Mouse (Mus musculus) embryonic facial prominence, embryonic 12.5 days (tissue): ENCODE measurements around the gene Spred3. TPM values are rescaled to one million over a fixed set of nuclear protein-coding genes. Genes with fewer than 3 reads are reported as not detected.

Experiments used
- ATAC-seq: fragments of 200-750 bp; cut with Nextera tagmentation; 2 replicates; pipeline ENCODE4 v1.8.0; 2017; ENCODE audit not compliant: insufficient number of reproducible peaks, insufficient read depth, low FRiP score, low TSS enrichment
- H3K27ac ChIP-seq: fragments of 300-500 bp; sonication (generic); 2 replicates; pipeline ENCODE4 v1.5.1; 2016; ENCODE audit warnings: mild to moderate bottlenecking
- H3K27me3 ChIP-seq: fragments of 300-500 bp; sonication (generic); 2 replicates; pipeline ENCODE4 v1.6.1; 2016; ENCODE audit warnings: mild to moderate bottlenecking, moderate library complexity
- H3K36me3 ChIP-seq: fragments of 300-500 bp; sonication (generic); 2 replicates; pipeline ENCODE4 v1.6.1; 2016; ENCODE audit warnings: mild to moderate bottlenecking
- H3K4me1 ChIP-seq: fragments of 300-500 bp; sonication (generic); 2 replicates; pipeline ENCODE4 v1.6.1; 2016
- H3K4me2 ChIP-seq: fragments of 300-500 bp; sonication (generic); replicated peaks from 2 replicates; pipeline ENCODE4 v1.6.1; 2016; ENCODE audit warnings: mild to moderate bottlenecking, moderate library complexity
- H3K4me3 ChIP-seq: fragments of 300-500 bp; sonication (generic); 2 replicates; pipeline ENCODE4 v1.5.1; 2016; ENCODE audit warnings: mild to moderate bottlenecking
- H3K9ac ChIP-seq: fragments of 300-500 bp; sonication (generic); 2 replicates; pipeline ENCODE4 v1.6.1; 2016; ENCODE audit warnings: mild to moderate bottlenecking, moderate library complexity
- H3K9me3 ChIP-seq: fragments of 300-500 bp; sonication (generic); 2 replicates; pipeline ENCODE4 v1.6.1; 2016; ENCODE audit warnings: mild to moderate bottlenecking, moderate library complexity
- WGBS: fragments of 180-500 bp; shearing (Covaris S2); methylation state at CpG from one replicate; pipeline ENCODE4 v1.1.7; 2016; 5-methylcytosine and 5-hydroxymethylcytosine counted together
- polyA plus RNA-seq: library from polyadenylated mRNA; unstranded; fragments of >200 nt; fragmentation: Nextera tagmentation; extraction: Ambion mirVana; gene quantifications from 2 replicates; pipeline ENCODE4 v1.2.1, GENCODE M21; 2016

The Spred3 gene
- polyA plus RNA-seq, 1 experiment from 2014 or later = 5.9 TPM

- H3K9ac ChIP-seq = no peak overlapping the region
- WGBS = 40% methylated on average over 5 of the region's 5 CpGs
- H3K27ac ChIP-seq = no peak overlapping the region
- ATAC-seq = no peak; the same call in 1 of the 2 replicates
- H3K9me3 ChIP-seq = no peaks in the 10 kb centered on the region
- H3K4me3 ChIP-seq = peak overlapping the region; percentile 82
- H3K27me3 ChIP-seq = no peaks in the 10 kb centered on the region
- H3K4me2 ChIP-seq = peak overlapping the region; percentile 90
- peaks cover 12% of the 10 kb centered on the region for H3K36me3 ChIP-seq
- H3K4me1 ChIP-seq = peaks cover 16% of the 10 kb centered on the region
Observed at GRCm38 (mm10) chr7:29180854-29181236, 10.6 kb upstream of the Spred3 start.

- peak within 1 kb of the TSS; percentile 82 for H3K4me3 ChIP-seq
- H3K4me1 ChIP-seq = peaks cover 16% of the 10 kb centered on the region
- H3K9me3 ChIP-seq = no peaks in the 10 kb centered on the region
- peak; percentile 88 for ATAC-seq
- H3K27ac ChIP-seq = peak within 1 kb of the TSS; percentile 69
- peak within 1 kb of the TSS; percentile 81 for H3K9ac ChIP-seq
- under 1% methylated on average over 62 of the region's 62 CpGs for WGBS
- peaks cover 18% of the 10 kb centered on the region for H3K36me3 ChIP-seq
- H3K4me2 ChIP-seq = peak within 1 kb of the TSS; percentile 90
- no peaks in the 10 kb centered on the region for H3K27me3 ChIP-seq
Observed at GRCm38 (mm10) chr7:29180077-29180853, 10.1 kb upstream of the Spred3 start, which contains the start of gene Psmd8. Gene Psmd8 (minus strand): TSS chr7:29180701.

- H3K9ac ChIP-seq = peak overlapping the region; percentile 81
- H3K4me2 ChIP-seq = peak overlapping the region; percentile 90
- H3K27ac ChIP-seq = no peak overlapping the region
- 50% methylated on average over 7 of the region's 7 CpGs for WGBS
- H3K36me3 ChIP-seq = peaks cover 27% of the 10 kb centered on the region
- peak overlapping the region; percentile 82 for H3K4me3 ChIP-seq
- no peak for ATAC-seq
- H3K9me3 ChIP-seq = no peaks in the 10 kb centered on the region
- peaks cover 16% of the 10 kb centered on the region for H3K4me1 ChIP-seq
- peaks cover 6% of the 10 kb centered on the region; the same call in 1 of the 2 replicates for H3K27me3 ChIP-seq
Observed at GRCm38 (mm10) chr7:29179323-29179722, 9.1 kb upstream of the Spred3 start.

- no peak overlapping the region for H3K9ac ChIP-seq
- peaks cover 16% of the 10 kb centered on the region for H3K4me1 ChIP-seq
- H3K36me3 ChIP-seq = peaks cover 39% of the 10 kb centered on the region
- peaks cover 16% of the 10 kb centered on the region for H3K27me3 ChIP-seq
- WGBS = 84% methylated on average over 4 of the region's 4 CpGs
- no peak for ATAC-seq
- no peak overlapping the region for H3K4me2 ChIP-seq
- no peaks in the 10 kb centered on the region for H3K9me3 ChIP-seq
- no peak overlapping the region for H3K4me3 ChIP-seq
- H3K27ac ChIP-seq = no peak overlapping the region
Observed at GRCm38 (mm10) chr7:29178106-29178505, 7.9 kb upstream of the Spred3 start.

GRCm38 (mm10) chr7:29172390-29173016 is 2.3 kb upstream of the Spred3 start:
- Histone ChIP-seq H3K4me1 (peaks cover 28% of the 10 kb centered on the region), H3K9me3 (no peaks in the 10 kb centered on the region), H3K4me3 (no peak overlapping the region), H3K36me3 (peaks cover 45% of the 10 kb centered on the region), H3K27me3 (peaks cover 47% of the 10 kb centered on the region), H3K9ac (no peak overlapping the region), H3K27ac (no peak overlapping the region), H3K4me2 (no peak overlapping the region)
- 35% methylated on average over 32 of the region's 32 CpGs for WGBS
- ATAC-seq = no peak

- Histone ChIP-seq H3K4me3 (peak overlapping the region; percentile 73), H3K36me3 (peaks cover 41% of the 10 kb centered on the region), H3K4me1 (peaks cover 29% of the 10 kb centered on the region), H3K27ac (no peak overlapping the region), H3K27me3 (peaks cover 52% of the 10 kb centered on the region), H3K9ac (peak overlapping the region; percentile 12; the same call in 1 of the 2 replicates), H3K4me2 (peak overlapping the region; percentile 83), H3K9me3 (no peaks in the 10 kb centered on the region)
- WGBS = 8% methylated on average over 34 of the region's 34 CpGs
- no peak for ATAC-seq
Observed at GRCm38 (mm10) chr7:29171562-29172097, 1.4 kb upstream of the Spred3 start.

GRCm38 (mm10) chr7:29170755-29171561 is 747 bp upstream of the Spred3 start:
- H3K4me1 ChIP-seq = peaks cover 29% of the 10 kb centered on the region
- peak overlapping the region; percentile 73 for H3K4me3 ChIP-seq
- no peaks in the 10 kb centered on the region for H3K9me3 ChIP-seq
- peaks cover 34% of the 10 kb centered on the region for H3K36me3 ChIP-seq
- no peak for ATAC-seq
- WGBS = 2% methylated on average over 43 of the region's 43 CpGs
- H3K27me3 ChIP-seq = peaks cover 52% of the 10 kb centered on the region
- peak overlapping the region; percentile 12; the same call in 1 of the 2 replicates for H3K9ac ChIP-seq
- H3K4me2 ChIP-seq = peak overlapping the region; percentile 83
- no peak overlapping the region for H3K27ac ChIP-seq

- peak overlapping the region; percentile 59 for H3K9ac ChIP-seq
- peak overlapping the region; percentile 80 for H3K27ac ChIP-seq
- H3K4me2 ChIP-seq = peak overlapping the region; percentile 83
- peaks cover 47% of the 10 kb centered on the region for H3K27me3 ChIP-seq
- no peaks in the 10 kb centered on the region for H3K9me3 ChIP-seq
- WGBS = under 1% methylated on average over 23 of the region's 39 CpGs
- ATAC-seq = peak; percentile 72
- peaks cover 19% of the 10 kb centered on the region for H3K36me3 ChIP-seq
- peaks cover 29% of the 10 kb centered on the region for H3K4me1 ChIP-seq
- peak overlapping the region; percentile 73 for H3K4me3 ChIP-seq
Observed at GRCm38 (mm10) chr7:29169231-29170065, 763 bp downstream of the Spred3 start.

GRCm38 (mm10) chr7:29168791-29169230 is 1.4 kb downstream of the Spred3 start:
- Histone ChIP-seq H3K4me1 (peaks cover 29% of the 10 kb centered on the region), H3K27me3 (peaks cover 43% of the 10 kb centered on the region), H3K27ac (peak overlapping the region; percentile 80), H3K4me2 (peak overlapping the region; percentile 83), H3K36me3 (peaks cover 12% of the 10 kb centered on the region), H3K4me3 (peak overlapping the region; percentile 73), H3K9ac (peak overlapping the region; percentile 59; the same call in 1 of the 2 replicates), H3K9me3 (no peaks in the 10 kb centered on the region)
- WGBS = 1% methylated on average over 14 of the region's 14 CpGs
- no peak for ATAC-seq

- peak overlapping the region; percentile 73 for H3K4me3 ChIP-seq
- H3K36me3 ChIP-seq = peaks cover 6% of the 10 kb centered on the region
- no peak for ATAC-seq
- peak overlapping the region; percentile 59; the same call in 1 of the 2 replicates for H3K9ac ChIP-seq
- peaks cover 30% of the 10 kb centered on the region for H3K4me1 ChIP-seq
- H3K27ac ChIP-seq = peak overlapping the region; percentile 80; the same call in 1 of the 2 replicates
- H3K4me2 ChIP-seq = peak overlapping the region; percentile 83
- peaks cover 37% of the 10 kb centered on the region for H3K27me3 ChIP-seq
- H3K9me3 ChIP-seq = no peaks in the 10 kb centered on the region
- 3% methylated on average over 10 of the region's 10 CpGs for WGBS
Observed at GRCm38 (mm10) chr7:29168121-29168695, 2.0 kb downstream of the Spred3 start.
